9 mouse cellular contexts compared by ENCODE assay signal in genomic region chr19:7264766-7265331, GRCm38 (mm10). TPM values are rescaled to one million over a fixed set of nuclear protein-coding genes. Genes with fewer than 3 reads are reported as not detected.
DNase-seq lines count a peak whose midpoint lies in the region; ATAC-seq and TF ChIP-seq lines count a peak whose summit lies in the region.
"Had no signal": no experiment of that assay in that cellular context is flagged by ENCODE, and none has a peak within 500 bp of the region (broad histone marks: within the 10 kb centered on the region; RNA-seq: fewer than 3 reads in every experiment).

No protein-coding gene starts in this region.

- DNase-seq in adrenal gland, postnatal 10 days, result peak; percentile 57
- DNase-seq in adrenal gland, postnatal 4 days (ENCODE audit: low spot score in 2 of 2), result no peak
- peak; percentile 40 for DNase-seq in thymus, postnatal 4 days
- no peak for DNase-seq in thymus, adult 18-20 months
- peak; percentile 72 to 74 for DNase-seq in heart, adult 9 months (ENCODE audit: low spot score in 2 of 2)
- DNase-seq in kidney, adult 2 months, result peak; percentile 58
- peak; percentile 46 for DNase-seq in neural tube, embryonic 11.5 days (ENCODE audit: low spot score)
- DNase-seq in frontal cortex, postnatal 25 days (ENCODE audit: low spot score in 2 of 2), result no peak

- no peak for ATAC-seq in neural tube, embryonic 11.5 days (ENCODE audit: insufficient read depth, low FRiP score, low TSS enrichment)

- H3K4me1 ChIP-seq in kidney, adult 2 months (ENCODE audit: control insufficient read depth, insufficient read depth, low read length), result peaks cover 6% of the 10 kb centered on the region; the same call in 1 of the 2 replicates
- peaks cover 36% of the 10 kb centered on the region for H3K4me1 ChIP-seq in neural tube, embryonic 11.5 days (ENCODE audit: control insufficient read depth, insufficient read depth, low read length)

- TF ChIP-seq CTCF in kidney, adult 2 months (conservative IDR thresholded peaks at IDR 0.05; ENCODE audit: insufficient read depth, insufficient read length, low read depth, low read length), result no peak

- no peak overlapping the region for H3K27ac ChIP-seq in kidney, adult 2 months (ENCODE audit: insufficient read depth, low read depth, low read length)
- peak overlapping the region; percentile 100 for H3K27ac ChIP-seq in neural tube, embryonic 11.5 days (ENCODE audit: low read depth, low read length)
- H3K27ac ChIP-seq: macrophage had no signal

- 0 out of 2 replicates have a peak, but pooled peaks cover 2% of the 10 kb centered on the region for H3K9me3 ChIP-seq in neural tube, embryonic 11.5 days (ENCODE audit: control insufficient read depth, low read length)

- H3K4me3 ChIP-seq in kidney, adult 2 months (ENCODE audit: insufficient read depth, low read depth, low read length), result no peak overlapping the region
- no peak overlapping the region for H3K4me3 ChIP-seq in neural tube, embryonic 11.5 days (ENCODE audit: low read depth, low read length)

- no peaks in the 10 kb centered on the region for H3K36me3 ChIP-seq in kidney, adult 2 months (ENCODE audit: control insufficient read depth, insufficient read depth, low read length)
- H3K36me3 ChIP-seq in neural tube, embryonic 11.5 days (ENCODE audit: control insufficient read depth, insufficient read depth, low read length), result no peaks in the 10 kb centered on the region

- no peak for TF ChIP-seq POLR2A in kidney, adult 2 months (IDR thresholded peaks at IDR 0.05; ENCODE audit: low read depth, low read length)

- no peaks in the 10 kb centered on the region for H3K27me3 ChIP-seq in kidney, adult 2 months (replicated peaks; ENCODE audit: control insufficient read depth, insufficient read depth, low read length)
- no peaks in the 10 kb centered on the region for H3K27me3 ChIP-seq in neural tube, embryonic 11.5 days (ENCODE audit: control insufficient read depth, insufficient read depth, low read length)

- H3K4me2 ChIP-seq in neural tube, embryonic 11.5 days (ENCODE audit: low read depth), result peak overlapping the region; percentile 92; the same call in 1 of the 2 replicates

- WGBS in kidney, adult 2 months, result 38% methylated on average over 6 of the region's 6 CpGs
- WGBS in neural tube, embryonic 11.5 days, result 22% methylated on average over 6 of the region's 6 CpGs

- H3K9ac ChIP-seq in neural tube, embryonic 11.5 days (ENCODE audit: low read length), result peak overlapping the region; percentile 98

RNA-seq across cellular contexts. Expression of gene Rcor2, which starts 2.3 kb away (rescaled TPM):
- 1 to 10 TPM; 4.5 to 7.6 TPM for total RNA-seq in adrenal gland, postnatal 10 days (2021)
- total RNA-seq in adrenal gland, postnatal 4 days (2021), result 10 to 100 TPM; 13.4 to 14.8 TPM
- polyA plus RNA-seq in kidney, adult 2 months (2012; rRNA removed), result 1.5 and 1.8 TPM in 2 replicates
- 34.9 and 36.8 TPM in 2 replicates for polyA plus RNA-seq in neural tube, embryonic 11.5 days (2014; fragmentation: Nextera tagmentation; extraction: Ambion mirVana)

RNA-seq across cellular contexts. Expression of gene Naa40, which starts 23.9 kb away (rescaled TPM):
- 10 to 100 TPM; 27.2 to 38.8 TPM for total RNA-seq in adrenal gland, postnatal 10 days (2021)
- 10 to 100 TPM; 47.1 to 48.3 TPM for total RNA-seq in adrenal gland, postnatal 4 days (2021)
- 23.7 and 26.2 TPM in 2 replicates for polyA plus RNA-seq in kidney, adult 2 months (2012; rRNA removed)
- polyA plus RNA-seq in neural tube, embryonic 11.5 days (2014; fragmentation: Nextera tagmentation; extraction: Ambion mirVana), result 83.5 and 90.4 TPM in 2 replicates

RNA-seq across cellular contexts. Expression of gene Cox8a, which starts 47.4 kb away (rescaled TPM):
- total RNA-seq in adrenal gland, postnatal 10 days (2021), result 1,000 to 10,000 TPM; 1,477 to 1,649 TPM
- 100 to 1,000 TPM; 687 to 720 TPM for total RNA-seq in adrenal gland, postnatal 4 days (2021)
- 3,607 and 3,750 TPM in 2 replicates for polyA plus RNA-seq in kidney, adult 2 months (2012; rRNA removed)
- polyA plus RNA-seq in neural tube, embryonic 11.5 days (2014; fragmentation: Nextera tagmentation; extraction: Ambion mirVana), result 706 and 761 TPM in 2 replicates

RNA-seq across cellular contexts. Expression of gene Otub1, which starts 58.7 kb away (rescaled TPM):
- 100 to 1,000 TPM; 104 to 105 TPM for total RNA-seq in adrenal gland, postnatal 10 days (2021)
- total RNA-seq in adrenal gland, postnatal 4 days (2021), result 100 to 1,000 TPM; 133 to 135 TPM
- 122 and 126 TPM in 2 replicates for polyA plus RNA-seq in kidney, adult 2 months (2012; rRNA removed)
- 248 and 255 TPM in 2 replicates for polyA plus RNA-seq in neural tube, embryonic 11.5 days (2014; fragmentation: Nextera tagmentation; extraction: Ambion mirVana)

Comparison
In these comparisons a context has a peak if more than half of its experiments do, and no peak if none do; other contexts are left out.
1. DNase-seq: peak in adrenal gland, postnatal 10 days (single experiment), thymus, postnatal 4 days (single experiment), heart, adult 9 months (2 of 2), kidney, adult 2 months (single experiment) and neural tube, embryonic 11.5 days (single experiment); none in adrenal gland, postnatal 4 days (0 of 2), thymus, adult 18-20 months (0 of 2) and frontal cortex, postnatal 25 days (0 of 2).